Mouse (Mus musculus) cerebellum, adult 2 months (tissue): ENCODE data around the gene Ebf4. TPM values are rescaled to one million over a fixed set of nuclear protein-coding genes. Genes with fewer than 3 reads are reported as not detected.

Source experiments
- DNase-seq, 2 experiments: peaks; one replicate each; pipeline ENCODE4 v3.0.0; 2021
- H3K27ac ChIP-seq: fragments of 200-500 bp; 2 replicates; pipeline ENCODE4 v1.5.1; 2012; ENCODE audit warnings: low read length, control low read depth, inconsistent platforms; ENCODE audit not compliant: insufficient read depth
- H3K27me3 ChIP-seq: fragments of 200-500 bp; 2 replicates; pipeline ENCODE4 v1.6.1; 2012; ENCODE audit warnings: inconsistent platforms, mild to moderate bottlenecking, low read length, moderate library complexity; ENCODE audit not compliant: control insufficient read depth, insufficient read depth
- H3K4me1 ChIP-seq: fragments of 200-500 bp; 2 replicates; pipeline ENCODE4 v1.6.1; 2011; ENCODE audit warnings: low read length; ENCODE audit not compliant: control insufficient read depth, insufficient read depth
- H3K4me3 ChIP-seq: fragments of 200-500 bp; replicated peaks from 2 replicates; pipeline ENCODE3; 2011; ENCODE audit warnings: mild to moderate bottlenecking, low read depth, low read length, control low read depth; ENCODE audit not compliant: insufficient read depth
- CTCF ChIP-seq: fragments of 200-500 bp; IDR thresholded peaks from 2 replicates; pipeline ENCODE4 v1.5.1; 2011; ENCODE audit warnings: low read depth, mild to moderate bottlenecking, control low read depth, low read length, moderate library complexity, borderline replicate concordance; ENCODE audit not compliant: insufficient read depth
- POLR2A ChIP-seq: fragments of 200-500 bp; IDR thresholded peaks from 2 replicates; pipeline ENCODE4 v1.6.1; 2011; ENCODE audit warnings: low read length, control low read depth, borderline replicate concordance; ENCODE audit not compliant: insufficient read depth
- WGBS: fragments of 180-500 bp; shearing (Covaris S2); methylation state at CpG from one replicate; pipeline ENCODE4 v1.1.7; 2018; 5-methylcytosine and 5-hydroxymethylcytosine counted together
- polyA plus RNA-seq: library from polyadenylated mRNA; depleted of rRNA; stranded (reverse); fragments of >200 nt; gene quantifications from 2 replicates; pipeline ENCODE4 v1.2.3, GENCODE M21; 2012

The Ebf4 gene
- polyA plus RNA-seq, 1 experiment, result 10.2 TPM

DNA sequence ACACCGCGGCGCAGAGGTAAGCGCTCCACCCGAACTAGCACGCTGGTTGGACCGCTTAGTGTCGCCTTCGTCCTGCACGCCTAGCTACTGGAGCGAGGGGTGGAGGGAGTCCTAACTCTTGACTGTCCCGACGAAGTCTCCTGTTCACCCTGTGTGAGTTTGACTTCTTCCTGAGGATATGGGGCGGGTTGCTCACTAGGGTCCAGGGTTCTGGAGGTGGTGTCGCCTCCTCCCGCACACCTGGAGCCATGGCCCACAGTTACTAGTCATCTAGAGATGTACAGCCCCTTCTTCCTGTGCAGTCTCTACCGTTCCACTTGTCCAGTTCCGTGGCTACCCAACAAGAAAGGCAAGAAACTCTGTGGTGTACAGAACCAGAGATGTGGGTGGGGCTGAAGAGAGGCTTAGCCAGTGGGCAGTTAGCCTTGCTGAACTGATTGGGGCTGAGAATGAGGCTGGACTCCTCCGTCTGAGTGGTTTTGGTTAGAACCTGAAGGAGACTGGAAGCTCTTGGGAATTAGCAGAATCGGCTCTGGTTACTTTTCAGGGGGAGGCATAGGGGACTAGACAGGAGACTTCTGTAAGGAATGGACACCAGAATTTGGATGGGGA is 1.3 kb downstream of the Ebf4 start:
- 9% methylated on average over 20 of the region's 20 CpGs for WGBS
- H3K27me3 ChIP-seq, result peaks cover 2% of the 10 kb centered on the region; the same call in 1 of the 2 replicates
- no peak for DNase-seq
- peak overlapping the region; percentile 46 for H3K4me3 ChIP-seq
- no peaks in the 10 kb centered on the region for H3K4me1 ChIP-seq
- H3K27ac ChIP-seq, result no peak overlapping the region
- TF ChIP-seq POLR2A, result no peak
- TF ChIP-seq CTCF, result no peak

DNA sequence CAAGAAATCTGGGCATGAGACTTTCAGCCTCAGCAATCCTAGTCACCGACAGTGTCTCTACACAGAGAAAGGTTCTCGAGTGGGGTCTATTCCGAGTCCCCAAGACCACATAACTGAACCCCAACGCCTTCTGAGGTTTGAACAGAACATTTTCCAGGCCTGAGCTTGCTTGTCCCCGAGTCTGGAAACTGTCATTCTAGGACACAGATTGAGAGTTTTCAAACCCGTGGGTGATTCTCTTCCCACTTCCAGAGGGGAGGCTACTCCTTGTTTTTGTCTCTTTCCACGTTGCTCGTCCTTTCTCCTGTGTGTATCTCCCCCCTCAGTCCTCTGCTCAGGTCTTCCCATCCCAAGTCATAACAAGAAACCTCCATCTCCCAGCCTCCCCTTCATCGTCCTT is 2.6 kb downstream of the Ebf4 start:
- no peak overlapping the region for H3K27ac ChIP-seq
- no peak for DNase-seq
- peaks cover 2% of the 10 kb centered on the region; the same call in 1 of the 2 replicates for H3K27me3 ChIP-seq
- no peak overlapping the region for H3K4me3 ChIP-seq
- no peaks in the 10 kb centered on the region for H3K4me1 ChIP-seq
- no peak for TF ChIP-seq POLR2A
- WGBS, result 84% methylated on average over 9 of the region's 9 CpGs

DNA sequence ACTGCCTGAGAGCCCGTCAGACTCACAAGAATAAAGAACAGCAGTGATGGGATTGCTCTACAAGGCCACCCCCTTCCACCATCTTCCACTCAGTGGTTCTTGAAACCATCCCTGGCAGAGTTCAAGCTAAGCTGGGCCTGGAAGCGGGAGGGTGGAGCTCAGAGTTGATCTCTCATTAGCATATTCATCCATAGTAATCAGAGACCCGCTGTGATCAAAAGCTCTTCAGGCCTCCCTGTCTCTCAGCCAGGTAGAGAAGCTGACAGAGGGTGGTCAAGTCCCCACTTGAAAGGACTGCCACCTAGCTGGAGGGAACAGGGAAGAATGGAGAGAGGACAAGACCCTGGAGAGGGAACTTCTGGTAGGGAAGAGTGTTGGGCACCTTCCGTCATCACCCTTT is 8.0 kb downstream of the Ebf4 start:
- no peak overlapping the region for H3K27ac ChIP-seq
- no peak overlapping the region for H3K4me3 ChIP-seq
- no peak for DNase-seq
- TF ChIP-seq CTCF, result no peak
- TF ChIP-seq POLR2A, result no peak
- WGBS, result 60% methylated on average over 4 of the region's 4 CpGs
- H3K4me1 ChIP-seq, result no peaks in the 10 kb centered on the region
- no peaks in the 10 kb centered on the region for H3K27me3 ChIP-seq

DNA sequence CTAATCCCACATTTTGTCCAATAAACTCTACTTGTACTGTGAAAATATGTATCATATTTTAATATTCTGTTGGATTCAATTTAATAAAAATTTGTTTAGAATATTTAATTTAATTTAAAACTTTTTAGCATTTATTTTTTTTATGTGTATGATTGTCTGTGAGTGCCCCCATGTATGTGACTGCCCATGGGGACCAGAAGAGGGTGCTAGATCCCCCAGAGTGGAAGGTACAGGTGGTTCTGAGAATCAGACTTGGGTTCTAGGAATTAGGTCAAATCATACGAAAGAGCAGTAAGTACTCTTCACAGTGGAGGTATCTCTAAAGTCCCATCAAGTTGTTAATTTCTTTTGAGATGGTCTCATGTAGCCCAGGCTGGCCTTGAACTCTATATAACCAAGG is 32.1 kb downstream of the Ebf4 start:
- no peaks in the 10 kb centered on the region for H3K4me1 ChIP-seq
- TF ChIP-seq CTCF, result no peak
- 59% methylated on average over 1 of the region's 1 CpGs for WGBS
- no peak overlapping the region for H3K4me3 ChIP-seq
- no peak overlapping the region for H3K27ac ChIP-seq
- no peaks in the 10 kb centered on the region for H3K27me3 ChIP-seq
- no peak for DNase-seq

DNA sequence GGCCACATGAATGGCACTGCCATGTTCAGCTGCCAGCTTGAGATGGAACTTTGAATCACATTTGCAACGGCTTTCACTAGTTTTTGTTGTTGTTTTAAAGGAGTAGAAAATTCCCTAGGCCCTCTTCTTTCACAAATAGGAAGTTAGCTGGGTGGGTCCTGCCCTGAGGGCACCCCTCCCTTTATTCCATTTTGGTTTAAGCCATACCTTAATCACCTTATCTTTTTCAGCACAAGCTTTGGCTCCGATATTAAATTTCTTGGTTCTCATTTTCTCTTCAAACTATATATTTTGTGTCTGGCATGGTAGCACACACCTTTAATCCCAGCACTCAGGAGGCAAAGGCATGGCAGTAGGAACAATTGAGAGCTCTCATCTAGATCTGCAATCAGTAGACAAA is 34.5 kb downstream of the Ebf4 start:
- Histone ChIP-seq H3K27me3 (no peaks in the 10 kb centered on the region), H3K4me1 (no peaks in the 10 kb centered on the region), H3K27ac (no peak overlapping the region), H3K4me3 (no peak overlapping the region)
- TF ChIP-seq POLR2A, result no peak
- no peak for TF ChIP-seq CTCF
- 85% methylated on average over 2 of the region's 2 CpGs for WGBS
- DNase-seq, result no peak

DNA sequence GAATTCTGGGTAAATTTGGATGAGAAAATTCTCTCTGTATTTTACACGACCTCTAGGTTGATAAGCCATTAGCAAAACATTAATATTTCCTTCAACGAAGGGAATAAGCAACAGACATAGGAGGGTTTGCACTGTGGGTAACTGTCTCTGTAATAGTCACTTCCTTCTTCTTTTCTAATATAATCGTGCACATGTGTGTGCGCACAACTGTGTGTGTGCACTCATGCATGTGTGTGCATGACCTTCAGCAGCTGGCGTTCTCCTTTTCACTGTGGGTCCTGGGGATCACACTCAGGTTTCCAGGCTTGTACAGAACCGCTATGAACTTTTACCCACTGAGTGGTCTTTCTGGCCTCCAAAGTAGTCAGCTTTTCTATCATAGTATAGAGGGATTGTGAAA is 40.1 kb downstream of the Ebf4 start:
- Histone ChIP-seq H3K27me3 (no peaks in the 10 kb centered on the region), H3K4me3 (no peak overlapping the region), H3K4me1 (no peaks in the 10 kb centered on the region), H3K27ac (no peak overlapping the region)
- TF ChIP-seq POLR2A (no peak), CTCF (no peak)
- DNase-seq, result no peak
- 81% methylated on average over 6 of the region's 6 CpGs for WGBS

DNA sequence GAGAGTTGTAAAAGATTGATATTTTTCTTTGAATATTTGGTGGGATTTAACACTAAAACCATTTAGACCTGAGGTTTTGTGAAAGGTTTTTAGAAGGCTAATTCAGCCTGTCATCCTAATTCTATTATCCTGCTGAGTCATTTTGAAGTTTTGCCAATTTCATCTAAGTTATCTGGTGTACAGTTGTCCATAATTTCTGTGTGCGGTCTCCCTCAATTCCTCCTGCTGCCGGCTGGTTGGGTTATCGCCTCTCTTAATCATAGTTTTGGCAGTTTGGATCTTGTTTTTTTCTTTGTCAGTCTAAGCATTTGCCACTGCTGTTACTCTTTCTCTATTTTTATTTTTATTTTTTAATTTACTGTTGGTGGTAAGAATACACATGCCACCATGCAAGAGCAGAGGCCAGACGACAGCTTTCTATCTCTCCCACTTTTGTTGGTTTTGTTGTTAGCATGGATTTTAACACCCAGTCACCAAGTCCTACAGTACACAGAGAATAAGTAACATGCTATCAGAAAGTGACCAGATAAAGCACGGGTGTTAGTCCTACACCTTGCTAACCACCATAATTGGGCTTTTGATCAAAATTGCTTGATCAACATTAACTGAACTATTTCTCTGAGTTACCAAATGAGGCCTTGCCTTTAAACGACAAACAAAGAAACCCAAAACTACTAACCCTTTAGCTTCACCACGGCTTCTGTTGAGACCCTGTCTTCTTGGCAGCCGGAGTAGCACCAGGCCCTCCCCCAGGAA is 45.7 kb downstream of the Ebf4 start:
- Histone ChIP-seq H3K4me1 (no peaks in the 10 kb centered on the region), H3K4me3 (no peak overlapping the region), H3K27ac (no peak overlapping the region), H3K27me3 (no peaks in the 10 kb centered on the region)
- 68% methylated on average over 8 of the region's 8 CpGs for WGBS
- DNase-seq, result no peak
- TF ChIP-seq CTCF (no peak), POLR2A (no peak)

DNA sequence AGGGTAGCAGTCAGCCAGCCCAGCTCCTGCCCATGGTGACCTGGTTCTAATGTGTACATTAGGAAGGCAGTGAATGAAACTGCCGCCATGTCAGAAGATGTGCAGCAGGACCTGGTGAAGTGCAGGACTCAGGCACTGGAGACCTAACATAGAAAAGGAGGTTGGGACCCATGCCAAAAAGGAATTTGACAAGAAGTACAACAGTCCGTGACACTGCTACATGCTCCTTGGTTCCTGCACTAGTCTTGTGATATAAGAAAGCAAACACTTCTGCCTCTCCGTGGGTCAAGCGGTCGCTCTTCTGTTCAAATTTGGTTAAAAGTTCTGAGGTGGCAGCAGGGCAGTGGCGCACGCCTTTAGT is 46.2 kb downstream of the Ebf4 start:
- Histone ChIP-seq H3K4me1 (no peaks in the 10 kb centered on the region), H3K4me3 (no peak overlapping the region), H3K27ac (no peak overlapping the region), H3K27me3 (no peaks in the 10 kb centered on the region)
- no peak for TF ChIP-seq POLR2A
- TF ChIP-seq CTCF, result no peak
- DNase-seq, result no peak
- WGBS, result 87% methylated on average over 7 of the region's 7 CpGs
